Mouse (Mus musculus): Measurements from ENCODE around the gene Zranb1. TPM values are rescaled to one million over a fixed set of nuclear protein-coding genes. Genes with fewer than 3 reads are reported as not detected.

The Zranb1 gene
- total and polyA plus RNA-seq, 3 experiments, result 17.4 to 18.5 TPM; not detected in 1

DNA sequence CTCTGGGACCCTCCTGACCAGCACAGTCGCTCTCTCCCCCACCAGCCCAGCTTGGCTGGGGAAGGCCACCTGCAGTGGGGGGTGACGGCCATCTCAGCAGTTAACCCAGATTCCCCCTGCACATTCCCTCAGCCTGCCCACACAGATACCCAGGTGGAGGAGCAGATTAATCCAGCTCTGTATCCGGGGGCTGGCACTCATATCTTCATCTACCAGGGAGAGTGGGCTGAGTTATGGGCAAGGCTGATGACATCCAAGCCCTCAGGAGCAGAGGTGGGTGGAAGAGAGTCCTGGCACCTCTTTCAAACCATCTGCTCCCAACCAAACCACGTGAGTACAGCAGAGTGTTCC lies 38.7 kb upstream of the Zranb1 start:
- no peak overlapping the region for H3K27ac ChIP-seq (ENCODE audit: control insufficient read depth, low read depth, low read length)

DNA sequence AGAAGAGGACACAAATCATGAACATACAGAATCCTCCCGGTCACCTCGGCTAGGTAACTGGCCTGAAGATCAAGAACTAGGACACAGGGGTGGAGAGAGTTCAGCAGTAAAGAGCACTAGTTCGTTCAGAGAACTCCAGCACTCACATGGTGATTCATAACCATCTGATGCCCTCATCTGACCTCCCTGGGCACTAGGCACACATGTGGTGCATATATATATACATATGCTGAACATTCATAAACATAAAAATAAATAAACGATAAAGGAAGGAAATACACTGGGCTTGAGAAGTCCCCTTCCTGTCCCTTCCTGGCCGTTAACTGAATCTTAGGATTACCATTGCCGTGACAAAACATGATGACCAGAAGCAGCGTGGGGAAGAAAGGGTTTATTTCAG lies 38.1 kb upstream of the Zranb1 start:
- TF ChIP-seq UBTF (IDR thresholded peaks at IDR 0.05; ENCODE audit: borderline replicate concordance, insufficient read depth, low read depth, low read length), result no peak
- no peak for TF ChIP-seq MAFK (IDR thresholded peaks at IDR 0.05; ENCODE audit: borderline replicate concordance, low read depth, low read length)
- TF ChIP-seq MYC (IDR thresholded peaks at IDR 0.05; ENCODE audit: low read depth, low read length), result no peak
- no peak for TF ChIP-seq POLR2AphosphoS2 (IDR thresholded peaks at IDR 0.05; ENCODE audit: low read length)
- no peak for TF ChIP-seq RAD21 (IDR thresholded peaks at IDR 0.05; ENCODE audit: low read depth, low read length)
- no peak for TF ChIP-seq NELFE (IDR thresholded peaks at IDR 0.05; ENCODE audit: low read depth, low read length)
- no peak for TF ChIP-seq GABPA (IDR thresholded peaks at IDR 0.05; ENCODE audit: low read depth, low read length)
- TF ChIP-seq JUND (IDR thresholded peaks at IDR 0.05; ENCODE audit: low read depth, low read length), result no peak
- TF ChIP-seq USF1 (IDR thresholded peaks at IDR 0.05; ENCODE audit: low read depth, low read length), result no peak
- H3K36me3 ChIP-seq (ENCODE audit: control insufficient read depth in 1 of 2, insufficient read depth in 2 of 2, low read length in 2 of 2), result peaks cover 0 to 7% of the 10 kb centered on the region in 2 experiments; a peak in 2 of 4 replicates
- no peaks in the 10 kb centered on the region for H3K9me3 ChIP-seq (replicated peaks; ENCODE audit: insufficient read depth, low read length)
- H3K9ac ChIP-seq (ENCODE audit: control insufficient read depth, low read depth, low read length, poor library complexity, severe bottlenecking), result no peak overlapping the region
- H3K79me2 ChIP-seq (ENCODE audit: control insufficient read depth, insufficient read depth, low read length, poor library complexity), result no peaks in the 10 kb centered on the region
- no peak for DNase-seq (ENCODE audit: low read depth, low spot score)
- peaks cover 10 to 14% of the 10 kb centered on the region in 2 experiments for H3K4me1 ChIP-seq (ENCODE audit: control insufficient read depth in 1 of 2, insufficient read depth in 2 of 2, low read length in 2 of 2)
- H3K27me3 ChIP-seq (ENCODE audit: control insufficient read depth in 1 of 2, insufficient read depth in 2 of 2, low read length in 2 of 2), result no peaks in the 10 kb centered on the region
- no peak overlapping the region for H3K27ac ChIP-seq (ENCODE audit: control insufficient read depth, low read depth, low read length)
- H3K4me3 ChIP-seq (ENCODE audit: control insufficient read depth in 1 of 2, insufficient read depth in 1 of 2, low read depth in 2 of 2, low read length in 2 of 2), result no peak overlapping the region

More for the DNA sequence above, 38.7 kb upstream of the Zranb1 start:
- H3K9ac ChIP-seq (ENCODE audit: control insufficient read depth, low read depth, low read length, poor library complexity, severe bottlenecking), result no peak overlapping the region
- no peak for TF ChIP-seq MYC (IDR thresholded peaks at IDR 0.05; ENCODE audit: low read depth, low read length)
- no peak for TF ChIP-seq ZNF384 (IDR thresholded peaks at IDR 0.05; ENCODE audit: low read depth, low read length)
- TF ChIP-seq EP300 (IDR thresholded peaks at IDR 0.05; ENCODE audit: low read depth in 1 of 2, low read length in 2 of 2), result peak in 1 of 2 experiments; percentile 61; a peak in 2 of 4 replicates
- TF ChIP-seq MYB (IDR thresholded peaks at IDR 0.05; ENCODE audit: low read depth, low read length), result no peak
- no peak for TF ChIP-seq USF2 (IDR thresholded peaks at IDR 0.05; ENCODE audit: borderline replicate concordance in 1 of 2, insufficient read depth in 1 of 2, low read depth in 1 of 2, low read length in 2 of 2)
- TF ChIP-seq BHLHE40 (IDR thresholded peaks at IDR 0.05; ENCODE audit: borderline replicate concordance, low read depth, low read length), result no peak
- TF ChIP-seq TAL1 (IDR thresholded peaks at IDR 0.05; ENCODE audit: low read length), result peak; percentile 21; the same call in 1 of the 2 replicates
- TF ChIP-seq TCF12 (IDR thresholded peaks at IDR 0.05; ENCODE audit: low read depth, low read length), result peak; percentile 50; the same call in 1 of the 2 replicates
- no peak for TF ChIP-seq MEF2A (IDR thresholded peaks at IDR 0.05; ENCODE audit: extremely low read depth, insufficient replicate concordance, low read depth, low read length, poor library complexity, severe bottlenecking)
- TF ChIP-seq GABPA (IDR thresholded peaks at IDR 0.05; ENCODE audit: low read depth, low read length), result no peak
- no peak for TF ChIP-seq ETS1 (IDR thresholded peaks at IDR 0.05; ENCODE audit: low read depth, low read length)
- H3K4me1 ChIP-seq (ENCODE audit: control insufficient read depth in 1 of 2, insufficient read depth in 2 of 2, low read length in 2 of 2), result peaks cover 11 to 19% of the 10 kb centered on the region in 2 experiments
- peaks cover 0 to 9% of the 10 kb centered on the region in 2 experiments; a peak in 2 of 4 replicates for H3K36me3 ChIP-seq (ENCODE audit: control insufficient read depth in 1 of 2, insufficient read depth in 2 of 2, low read length in 2 of 2)
- no peaks in the 10 kb centered on the region for H3K27me3 ChIP-seq (ENCODE audit: control insufficient read depth in 1 of 2, insufficient read depth in 2 of 2, low read length in 2 of 2)
- DNase-seq (ENCODE audit: low read depth, low spot score), result no peak
- no peaks in the 10 kb centered on the region for H3K79me2 ChIP-seq (ENCODE audit: control insufficient read depth, insufficient read depth, low read length, poor library complexity)
- H3K4me3 ChIP-seq (ENCODE audit: control insufficient read depth in 1 of 2, insufficient read depth in 1 of 2, low read depth in 2 of 2, low read length in 2 of 2), result no peak overlapping the region
- H3K9me3 ChIP-seq (replicated peaks; ENCODE audit: insufficient read depth, low read length), result no peaks in the 10 kb centered on the region
